Mouse (Mus musculus) liver, embryonic 16.5 days (tissue): ENCODE measurements around the gene Mgp. TPM values are rescaled to one million over a fixed set of nuclear protein-coding genes. Genes with fewer than 3 reads are reported as not detected.

Experiments used
- ATAC-seq: fragments of 200-750 bp; cut with Nextera tagmentation; 2 replicates; pipeline ENCODE4 v1.8.0; 2017; ENCODE audit warnings: low read depth, mild to moderate bottlenecking, moderate number of reproducible peaks, moderate library complexity
- H3K27ac ChIP-seq: fragments of 300-500 bp; sonication (generic); 2 replicates; pipeline ENCODE4 v1.5.1; 2014; ENCODE audit warnings: mild to moderate bottlenecking, low read length
- H3K27me3 ChIP-seq: fragments of 300-500 bp; sonication (generic); 2 replicates; pipeline ENCODE4 v1.6.1; 2014; ENCODE audit warnings: low read depth, low read length, mixed read lengths; ENCODE audit not compliant: control insufficient read depth, insufficient read depth
- H3K36me3 ChIP-seq: fragments of 300-500 bp; sonication (generic); 2 replicates; pipeline ENCODE4 v1.6.1; 2014; ENCODE audit warnings: mild to moderate bottlenecking; ENCODE audit not compliant: control insufficient read depth, insufficient read depth
- H3K4me1 ChIP-seq: fragments of 300-500 bp; sonication (generic); 2 replicates; pipeline ENCODE4 v1.6.1; 2014; ENCODE audit warnings: low read depth, low read length, mixed read lengths; ENCODE audit not compliant: control insufficient read depth
- H3K4me2 ChIP-seq: fragments of 300-500 bp; sonication (generic); 2 replicates; pipeline ENCODE4 v1.6.1; 2014; ENCODE audit warnings: low read depth, low read length, mixed read lengths
- H3K4me3 ChIP-seq: fragments of 300-500 bp; sonication (generic); 2 replicates; pipeline ENCODE4 v1.5.1; 2014; ENCODE audit warnings: low read depth, mild to moderate bottlenecking, low read length
- H3K9ac ChIP-seq: fragments of 300-500 bp; sonication (generic); 2 replicates; pipeline ENCODE4 v1.6.1; 2014; ENCODE audit warnings: low read depth, low read length
- H3K9me3 ChIP-seq: fragments of 300-500 bp; sonication (generic); replicated peaks from 2 replicates; pipeline ENCODE4 v1.6.1; 2016; ENCODE audit warnings: low read length; ENCODE audit not compliant: control insufficient read depth
- WGBS: fragments of 180-500 bp; shearing (Covaris S2); extraction: QIAGEN DNeasy Blood & Tissue Kit; methylation state at CpG from one replicate; pipeline ENCODE4 v1.1.7; 2014; ENCODE audit not compliant: insufficient replicate concordance; 5-methylcytosine and 5-hydroxymethylcytosine counted together
- polyA plus RNA-seq: library from polyadenylated mRNA; unstranded; fragments of >200 nt; fragmentation: Nextera tagmentation; extraction: Ambion mirVana; gene quantifications from 2 replicates; pipeline ENCODE4 v1.2.1, GENCODE M21; 2015

Gene Mgp
- polyA plus RNA-seq, 1 experiment from 2014 or later: 4.8 TPM

DNA sequence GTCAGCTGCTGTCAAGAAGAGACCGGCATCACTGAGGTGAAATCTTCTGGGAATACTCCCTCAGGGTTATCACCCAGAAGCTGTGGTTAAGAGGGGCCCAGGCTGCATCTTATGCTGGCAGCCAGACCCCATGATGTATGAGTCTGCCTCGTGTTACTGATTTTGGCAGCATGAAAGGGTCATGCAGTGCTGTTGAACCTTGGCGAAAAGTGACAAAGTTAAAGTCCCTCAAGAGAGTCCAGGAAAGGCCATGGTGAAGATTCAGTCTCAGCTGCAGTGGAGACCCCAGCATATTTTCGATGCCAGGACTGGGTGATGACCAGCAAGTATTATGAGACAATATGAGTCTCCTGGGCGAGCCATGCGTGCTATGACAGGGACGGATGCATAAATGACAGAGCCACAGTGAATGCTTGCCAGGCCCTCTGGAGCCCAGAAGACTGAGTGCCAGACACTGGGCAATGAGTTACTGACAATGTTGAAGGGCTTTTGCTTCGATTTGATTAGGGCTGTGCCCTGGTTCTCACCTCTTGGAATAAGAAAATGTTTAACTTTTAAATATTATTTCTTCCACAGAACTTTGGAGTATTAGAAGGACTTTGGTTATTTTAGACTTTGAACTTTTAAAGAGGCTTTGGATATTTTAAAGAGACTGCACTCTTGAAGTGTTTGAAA, 40.2 kb upstream of the Mgp start:
- H3K9me3 ChIP-seq: no peaks in the 10 kb centered on the region
- WGBS: 64% methylated on average over 8 of the region's 8 CpGs
- no peaks in the 10 kb centered on the region for H3K27me3 ChIP-seq
- H3K36me3 ChIP-seq: no peaks in the 10 kb centered on the region
- no peaks in the 10 kb centered on the region for H3K4me1 ChIP-seq
- H3K9ac ChIP-seq: no peak overlapping the region
- ATAC-seq: no peak
- no peak overlapping the region for H3K4me2 ChIP-seq
- H3K4me3 ChIP-seq: no peak overlapping the region
- H3K27ac ChIP-seq: no peak overlapping the region

DNA sequence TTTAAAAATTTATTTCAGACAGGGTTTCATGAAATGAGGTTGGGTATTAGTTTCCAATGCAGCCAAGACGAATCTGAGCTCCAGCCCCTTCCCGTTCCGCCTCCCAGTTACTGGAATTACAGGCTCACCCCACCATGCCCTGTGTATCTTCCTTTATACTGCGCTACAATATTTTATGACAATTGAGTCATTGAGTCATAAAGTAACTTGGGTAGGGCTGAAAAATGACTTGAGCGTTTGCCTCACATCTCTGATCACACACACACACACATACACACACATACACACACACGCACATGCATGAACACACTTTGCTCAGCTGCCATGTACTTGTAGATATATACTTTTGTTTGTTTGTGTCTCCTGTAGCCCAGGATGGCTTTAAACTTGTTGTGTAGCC, 38.6 kb upstream of the Mgp start:
- Histone ChIP-seq H3K27ac (no peak overlapping the region), H3K4me3 (no peak overlapping the region), H3K4me1 (no peaks in the 10 kb centered on the region), H3K36me3 (no peaks in the 10 kb centered on the region), H3K4me2 (no peak overlapping the region), H3K9ac (no peak overlapping the region), H3K27me3 (no peaks in the 10 kb centered on the region), H3K9me3 (no peaks in the 10 kb centered on the region)
- no peak for ATAC-seq
- WGBS: 73% methylated on average over 6 of the region's 6 CpGs

DNA sequence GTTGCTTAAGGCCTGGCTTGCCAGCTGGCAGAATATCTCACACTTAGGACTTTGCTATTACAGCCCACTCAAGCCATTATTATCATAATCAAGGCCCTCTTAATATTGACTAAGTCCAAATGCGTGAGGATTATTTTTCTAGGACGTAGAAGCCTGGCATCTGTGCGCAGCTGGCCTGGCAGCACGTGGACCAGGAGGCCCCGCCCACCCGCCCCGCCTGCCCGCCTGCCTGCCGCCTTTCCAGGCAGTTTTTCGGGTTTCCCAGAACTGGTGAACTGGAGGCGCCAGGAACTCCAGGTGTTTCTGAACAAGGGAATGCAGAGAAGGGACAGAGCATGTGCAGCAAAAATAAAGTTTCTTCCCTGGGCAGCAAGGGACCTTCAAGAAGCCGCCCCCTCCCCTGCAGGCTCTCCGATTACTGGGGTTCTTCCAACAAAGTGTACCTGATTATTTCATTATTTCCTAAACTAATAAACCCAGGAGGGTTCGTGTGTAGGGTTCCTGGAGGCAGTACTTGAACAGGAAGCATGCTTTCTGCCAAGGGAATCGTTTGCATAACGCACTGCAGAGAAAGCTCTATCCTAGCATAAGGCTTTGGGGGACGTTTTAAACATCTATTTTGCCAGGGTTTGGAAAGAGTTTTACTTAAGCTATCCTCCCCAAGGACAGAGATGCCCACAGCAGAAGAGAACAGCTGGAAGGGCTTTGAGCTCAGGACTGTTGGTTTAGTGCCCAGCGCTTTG, 37.9 kb upstream of the Mgp start:
- H3K4me3 ChIP-seq: no peak overlapping the region
- no peak overlapping the region for H3K9ac ChIP-seq
- WGBS: 29% methylated on average over 18 of the region's 18 CpGs
- no peaks in the 10 kb centered on the region for H3K36me3 ChIP-seq
- no peaks in the 10 kb centered on the region for H3K27me3 ChIP-seq
- H3K4me1 ChIP-seq: no peaks in the 10 kb centered on the region
- no peak for ATAC-seq
- no peak overlapping the region for H3K4me2 ChIP-seq
- H3K27ac ChIP-seq: no peak overlapping the region
- H3K9me3 ChIP-seq: no peaks in the 10 kb centered on the region

DNA sequence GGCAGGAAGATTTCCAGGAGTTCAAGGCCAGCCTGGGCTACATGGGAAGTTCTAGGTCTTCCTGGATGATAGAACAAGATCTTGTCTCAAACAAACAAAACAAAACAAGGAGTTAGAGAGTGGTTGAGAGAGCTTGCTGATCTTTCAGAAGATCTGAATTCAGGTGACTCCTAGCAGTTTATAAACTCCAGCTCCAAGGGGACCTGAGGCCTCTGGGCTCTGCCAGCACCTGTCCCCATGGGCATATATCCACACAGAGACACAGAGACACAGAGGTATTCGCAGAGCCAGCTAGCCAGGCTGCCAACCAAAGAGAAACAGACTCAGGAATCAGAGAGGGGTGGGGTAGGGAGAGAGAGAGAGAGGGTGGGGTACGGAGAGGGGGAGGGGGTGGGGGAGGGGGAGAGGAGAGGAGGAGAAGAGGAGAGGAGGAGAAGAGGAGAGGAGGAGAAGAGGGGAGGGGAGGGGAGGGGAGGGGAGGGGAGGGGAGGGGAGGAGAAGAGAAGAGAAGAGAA, 37.2 kb upstream of the Mgp start:
- Histone ChIP-seq H3K9me3 (no peaks in the 10 kb centered on the region), H3K9ac (no peak overlapping the region), H3K27ac (no peak overlapping the region), H3K36me3 (no peaks in the 10 kb centered on the region), H3K27me3 (no peaks in the 10 kb centered on the region), H3K4me3 (no peak overlapping the region), H3K4me2 (no peak overlapping the region), H3K4me1 (no peaks in the 10 kb centered on the region)
- no peak for ATAC-seq
- WGBS: 64% methylated on average over 1 of the region's 2 CpGs

DNA sequence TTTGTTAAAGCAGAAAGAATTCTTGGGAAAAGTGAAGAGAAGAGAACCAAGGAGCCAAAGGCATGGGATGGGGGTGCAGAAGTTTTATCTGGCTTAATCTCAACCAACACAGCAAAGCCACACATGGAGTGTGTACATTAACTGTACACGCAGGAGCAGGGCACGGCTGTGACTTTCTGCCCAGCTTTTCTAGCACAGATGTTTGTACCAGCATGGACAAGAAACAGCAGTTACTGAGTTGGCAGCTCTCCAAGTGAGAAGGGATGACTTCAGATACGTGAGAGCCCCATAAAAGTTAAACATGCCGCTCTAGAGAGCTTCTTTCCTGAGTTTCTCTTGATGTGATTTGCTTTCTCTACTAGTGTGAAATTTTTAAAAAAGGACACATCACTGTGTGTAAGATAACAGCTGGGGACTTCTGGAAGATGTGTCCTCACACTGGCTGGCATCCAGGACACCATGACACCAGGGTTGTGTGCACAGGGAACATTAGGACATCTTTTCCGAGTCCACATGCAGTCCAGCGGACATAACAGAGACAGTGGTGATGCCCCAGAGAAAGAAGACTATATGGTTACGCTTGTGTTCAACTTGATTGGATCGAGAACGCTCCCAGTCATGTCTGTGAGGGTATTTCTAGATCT, 34.7 kb upstream of the Mgp start:
- Histone ChIP-seq H3K36me3 (no peaks in the 10 kb centered on the region), H3K4me3 (no peak overlapping the region), H3K4me1 (no peaks in the 10 kb centered on the region), H3K9ac (no peak overlapping the region), H3K27ac (no peak overlapping the region), H3K4me2 (no peak overlapping the region), H3K27me3 (no peaks in the 10 kb centered on the region), H3K9me3 (no peaks in the 10 kb centered on the region)
- WGBS: 66% methylated on average over 9 of the region's 9 CpGs
- no peak for ATAC-seq

DNA sequence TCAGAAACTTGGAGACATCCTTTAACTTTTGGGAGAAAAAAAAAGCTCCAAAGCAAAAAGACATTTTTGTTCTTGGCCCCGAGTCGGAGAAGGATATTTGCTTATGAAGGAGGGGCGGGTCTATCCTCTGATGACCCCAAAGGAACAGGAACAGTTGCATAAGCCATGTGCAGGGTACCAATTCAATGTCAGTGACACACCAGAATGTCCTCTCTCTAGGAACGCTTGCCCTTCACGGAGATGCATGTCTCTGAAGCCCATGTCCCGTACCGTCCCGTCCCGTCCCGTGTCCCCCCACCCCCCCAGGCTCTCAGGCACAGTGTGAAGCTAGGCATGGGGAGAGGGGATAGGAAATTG, 31.3 kb upstream of the Mgp start:
- ATAC-seq: no peak
- Histone ChIP-seq H3K9me3 (no peaks in the 10 kb centered on the region), H3K27me3 (no peaks in the 10 kb centered on the region), H3K27ac (no peak overlapping the region), H3K4me2 (no peak overlapping the region), H3K4me1 (no peaks in the 10 kb centered on the region), H3K36me3 (no peaks in the 10 kb centered on the region), H3K4me3 (no peak overlapping the region), H3K9ac (no peak overlapping the region)
- WGBS: 67% methylated on average over 10 of the region's 10 CpGs

DNA sequence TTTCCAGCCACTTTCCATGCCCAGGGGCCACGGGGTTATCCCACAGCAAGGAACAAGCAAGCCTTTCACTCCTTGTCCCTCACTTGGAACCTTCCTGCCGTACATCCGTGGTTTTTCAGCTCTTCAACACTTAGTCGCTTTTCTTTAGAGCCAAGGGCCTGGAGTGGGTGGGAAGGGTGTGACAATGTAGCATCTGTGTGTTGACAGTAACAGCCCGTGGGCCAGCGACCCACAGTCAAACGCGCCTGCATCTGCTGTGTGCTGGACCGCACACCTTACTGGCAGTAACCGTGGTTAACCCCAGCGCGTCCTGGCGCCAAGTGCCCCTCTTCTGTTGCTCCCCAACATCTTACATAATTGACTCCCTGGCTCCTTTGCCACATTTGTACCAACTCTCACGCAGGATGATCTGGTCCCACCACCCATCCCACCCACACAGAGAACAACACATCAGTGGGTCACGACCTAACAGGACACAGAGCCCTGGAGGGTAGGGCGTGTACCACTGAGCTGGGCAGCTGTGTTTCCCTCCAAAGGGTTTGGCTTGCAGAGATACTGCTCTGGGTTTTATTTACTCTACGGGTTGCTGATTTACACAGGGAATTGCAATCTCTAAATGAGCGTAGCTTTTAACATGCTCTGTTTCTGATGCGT, 30.8 kb upstream of the Mgp start:
- no peaks in the 10 kb centered on the region for H3K36me3 ChIP-seq
- no peak overlapping the region for H3K9ac ChIP-seq
- H3K27ac ChIP-seq: no peak overlapping the region
- H3K4me1 ChIP-seq: no peaks in the 10 kb centered on the region
- H3K4me2 ChIP-seq: no peak overlapping the region
- WGBS: 64% methylated on average over 19 of the region's 19 CpGs
- no peaks in the 10 kb centered on the region for H3K27me3 ChIP-seq
- ATAC-seq: peak; percentile 30; the same call in 1 of the 2 replicates
- no peaks in the 10 kb centered on the region for H3K9me3 ChIP-seq
- H3K4me3 ChIP-seq: no peak overlapping the region

DNA sequence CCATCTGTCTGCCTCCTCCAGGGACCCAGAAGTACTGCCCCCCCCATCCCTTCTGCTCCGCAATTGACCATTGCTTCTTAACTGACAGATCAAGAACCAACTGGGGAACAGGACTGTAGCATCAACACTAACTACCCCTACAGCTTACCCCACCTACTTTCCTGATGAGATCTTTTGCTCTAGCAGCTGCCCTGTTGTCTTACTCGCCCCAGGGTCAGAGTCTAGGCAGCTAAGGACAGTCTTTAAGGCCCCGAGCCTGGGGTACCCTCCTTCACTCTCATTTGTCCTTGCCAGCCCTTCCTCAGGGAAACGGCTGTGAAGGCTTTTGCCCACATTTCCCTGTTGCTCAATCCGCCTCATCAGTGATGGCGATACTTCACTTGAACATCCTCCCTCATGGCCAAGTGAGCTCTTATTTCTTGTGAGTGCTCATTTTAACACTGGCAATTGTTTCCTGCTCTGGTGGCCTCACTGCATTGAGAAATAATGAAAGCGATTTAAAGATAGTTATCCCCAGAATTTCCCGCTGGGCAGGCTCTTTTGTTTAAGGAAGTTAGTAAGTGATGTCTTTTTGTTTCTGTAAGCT, 28.4 kb upstream of the Mgp start:
- Histone ChIP-seq H3K9ac (no peak overlapping the region), H3K36me3 (no peaks in the 10 kb centered on the region), H3K4me1 (peaks cover 3% of the 10 kb centered on the region), H3K27me3 (no peaks in the 10 kb centered on the region), H3K4me3 (no peak overlapping the region), H3K4me2 (no peak overlapping the region), H3K9me3 (no peaks in the 10 kb centered on the region), H3K27ac (no peak overlapping the region)
- no peak for ATAC-seq
- WGBS: 41% methylated on average over 8 of the region's 8 CpGs
